Mouse (Mus musculus) lung, postnatal 25 days (tissue): ENCODE data around the gene Fam90a1a.
"Not testable (repeated sequence)": the region's sequence is repeated elsewhere in the genome, so short reads cannot be mapped to it uniquely, and the experiment has no call there.

Experiments
- DNase-seq: peaks from one replicate; pipeline ENCODE4 v3.0.0; 2022; ENCODE audit warnings: low spot score

The Fam90a1a gene

DNA sequence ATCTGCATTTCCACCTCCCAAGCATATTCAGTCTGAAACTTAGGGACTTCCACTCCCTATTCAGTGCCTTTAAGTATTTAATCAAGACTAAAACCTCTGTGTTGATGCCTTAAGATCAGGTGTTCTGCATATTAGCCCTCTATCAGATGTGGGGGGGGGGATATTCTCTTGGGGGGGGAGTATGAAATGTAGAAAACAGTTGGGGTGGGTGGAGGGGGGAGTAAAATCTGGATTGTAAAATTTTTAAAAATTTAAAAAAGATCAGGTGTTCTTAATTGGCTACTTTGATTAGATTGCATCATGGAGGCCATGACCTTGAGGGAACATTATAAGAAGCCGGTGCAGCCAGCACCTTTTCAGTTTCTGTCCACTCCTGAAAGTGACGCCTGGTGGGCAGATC, at the start of gene Fam90a1a:
Fam90a1a (plus strand) TSS at position 301 of the 400 bp plus-strand sequence.
- no peak for DNase-seq

DNA sequence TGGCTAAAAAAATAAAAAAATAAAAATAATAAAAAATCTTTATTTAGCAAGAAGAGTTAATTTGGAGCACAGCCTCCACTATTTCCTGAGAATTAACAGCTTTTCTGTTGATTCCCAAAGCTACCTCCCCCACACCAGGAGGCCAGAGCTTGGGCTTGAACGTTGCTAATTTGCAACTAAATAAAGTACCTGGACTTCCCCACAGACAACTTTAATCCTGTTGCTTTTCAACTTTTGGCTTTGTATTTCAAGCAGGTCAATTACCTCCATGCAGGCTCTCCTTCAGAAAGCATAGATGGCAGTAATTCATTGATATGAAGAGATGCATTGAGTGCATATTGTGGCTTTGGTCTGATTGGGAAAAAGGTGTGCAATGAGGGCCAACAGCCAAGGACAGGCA, 46.6 kb upstream of the Fam90a1a start:
- no peak for DNase-seq

GRCm38 (mm10) chr8:21912554-21912953, 46.0 kb upstream of the Fam90a1a start:
- DNase-seq = no peak

DNA sequence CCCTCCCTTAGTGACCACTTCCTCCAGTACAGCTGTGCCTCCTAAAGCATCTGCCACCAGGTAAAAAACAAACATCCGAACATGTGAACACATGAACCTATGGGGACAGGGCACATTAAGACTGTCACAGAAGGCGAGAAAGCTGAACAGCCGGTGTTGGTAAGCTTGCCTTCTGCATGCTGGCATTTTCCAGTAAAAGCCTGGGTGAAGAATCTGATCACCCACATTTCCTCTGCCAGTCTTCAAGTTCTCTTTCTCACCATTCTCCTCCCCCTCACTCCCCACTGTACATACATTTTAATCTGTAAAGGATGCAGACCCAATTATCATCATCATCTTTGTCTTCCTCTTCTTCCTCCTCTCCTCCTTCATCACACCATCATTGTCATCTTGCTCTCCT, 42.9 kb upstream of the Fam90a1a start:
- no peak for DNase-seq

- DNase-seq = not testable (repeated sequence)
Measured at GRCm38 (mm10) chr8:21930754-21931153, 27.8 kb upstream of the Fam90a1a start.

GRCm38 (mm10) chr8:21932610-21933009, 25.9 kb upstream of the Fam90a1a start, which contains the start of gene Defb15:
Gene Defb15, minus strand, starts transcription at chr8:21932710.
- no peak for DNase-seq

GRCm38 (mm10) chr8:21938052-21938451, 20.5 kb upstream of the Fam90a1a start, which contains the start of gene Defb35:
Gene Defb35, plus strand, starts transcription at chr8:21938352.
- DNase-seq = not testable (repeated sequence)

DNA sequence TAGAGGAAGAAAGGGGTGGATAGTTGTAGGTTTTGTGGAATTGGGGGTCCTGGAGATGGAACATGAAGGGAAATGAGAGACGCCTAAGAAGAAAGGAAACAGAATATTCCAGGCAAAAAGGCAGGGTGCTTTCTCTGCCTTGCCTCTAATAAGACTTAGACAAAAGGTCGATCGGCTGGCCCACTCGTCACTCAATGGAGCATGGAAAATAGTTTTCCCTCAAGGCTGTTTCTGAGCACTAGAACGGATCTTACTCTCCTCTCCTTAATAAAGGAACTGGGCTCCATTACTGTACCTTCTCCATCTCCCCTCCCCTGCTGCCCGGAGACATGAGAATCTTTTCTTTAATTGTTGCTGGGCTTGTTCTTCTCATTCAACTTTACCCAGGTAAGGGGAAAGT, 12.1 kb upstream of the Fam90a1a start, which contains the start of gene Defb13:
Defb13 (plus strand) TSS at position 301 of the 400 bp plus-strand sequence.
- no peak for DNase-seq

DNA sequence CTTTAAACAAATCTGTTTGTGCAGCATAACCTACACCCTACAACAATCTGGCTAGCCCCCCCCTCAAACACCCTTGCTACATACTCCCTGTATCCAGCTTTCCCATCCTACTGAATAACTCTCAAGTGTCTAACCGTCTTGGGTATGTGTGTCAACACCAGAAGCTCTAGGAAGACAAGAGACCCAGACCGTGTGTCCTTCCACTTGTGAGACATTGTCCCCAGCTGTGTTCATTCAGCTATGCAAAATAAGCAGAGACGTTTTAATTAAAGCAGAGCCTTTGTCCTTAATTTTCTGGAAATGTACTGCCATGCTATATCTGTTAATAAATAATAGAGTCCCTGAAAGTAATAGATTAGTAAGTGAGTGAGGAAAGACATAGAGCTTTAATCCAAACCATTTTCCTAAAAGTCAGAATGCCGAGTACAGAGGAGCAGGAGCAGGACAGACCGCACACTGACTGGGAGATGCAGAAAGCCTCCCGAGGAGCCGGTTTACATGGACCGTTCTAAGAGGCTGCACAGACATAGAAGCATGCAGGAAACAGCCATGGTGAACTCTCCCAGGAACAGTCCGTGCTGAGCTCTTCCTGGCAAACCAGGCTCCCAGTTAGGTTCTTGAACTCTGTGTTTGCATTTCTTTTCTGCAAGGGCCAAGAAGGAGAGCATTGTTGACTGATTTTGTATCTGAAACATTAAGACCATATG, 11.1 kb upstream of the Fam90a1a start:
- no peak for DNase-seq

GRCm38 (mm10) chr8:21955321-21955720, 3.2 kb upstream of the Fam90a1a start:
- peak; percentile 1 for DNase-seq

- DNase-seq = no peak
Measured at GRCm38 (mm10) chr8:21956336-21956735, 2.2 kb upstream of the Fam90a1a start.

GRCm38 (mm10) chr8:21966646-21967045, 8.1 kb downstream of the Fam90a1a start:
- no peak for DNase-seq

DNA sequence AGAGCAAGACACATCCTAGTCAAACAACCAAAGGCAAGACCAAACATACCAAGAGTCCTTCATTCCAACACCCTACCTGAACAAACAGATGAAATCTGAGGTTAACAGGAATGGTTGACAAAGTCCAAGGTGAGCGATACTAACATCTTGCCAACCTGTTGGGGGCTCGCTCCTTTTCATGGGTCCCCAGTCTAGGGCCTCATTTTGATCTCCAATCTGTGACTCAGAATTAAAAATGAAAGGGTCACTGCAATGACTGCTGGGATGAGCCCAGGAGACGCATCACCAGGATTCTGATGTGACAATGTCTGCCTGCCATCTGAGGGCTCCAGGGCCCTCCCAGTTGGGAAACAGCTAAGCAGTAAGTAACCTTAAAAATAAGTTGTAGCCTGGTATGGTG, 11.0 kb downstream of the Fam90a1a start, which contains the start of gene Ccdc70:
Ccdc70 (plus strand) TSS at position 301 of the 400 bp plus-strand sequence.
- no peak for DNase-seq

DNA sequence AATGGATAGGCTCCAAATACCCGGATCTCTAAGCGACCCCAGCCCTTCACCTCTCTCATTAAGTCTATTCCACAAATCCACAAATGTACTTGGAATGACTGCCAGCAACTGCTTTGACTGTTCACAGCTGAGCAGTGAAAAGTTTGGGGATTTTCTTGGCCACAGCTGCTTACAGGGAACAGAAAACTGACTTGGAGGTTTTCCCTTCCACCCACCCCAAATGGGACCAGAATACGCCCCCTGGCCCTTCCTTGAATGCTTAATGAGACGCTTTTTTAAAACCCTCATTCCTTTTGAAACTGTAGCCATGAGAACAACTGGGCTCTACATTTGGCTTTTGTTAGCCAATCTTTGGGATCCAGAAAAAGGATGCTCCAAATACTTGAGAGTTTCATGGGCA, 19.7 kb downstream of the Fam90a1a start:
- DNase-seq = no peak

- no peak for DNase-seq
Measured at GRCm38 (mm10) chr8:21981664-21982337, 23.3 kb downstream of the Fam90a1a start.

DNA sequence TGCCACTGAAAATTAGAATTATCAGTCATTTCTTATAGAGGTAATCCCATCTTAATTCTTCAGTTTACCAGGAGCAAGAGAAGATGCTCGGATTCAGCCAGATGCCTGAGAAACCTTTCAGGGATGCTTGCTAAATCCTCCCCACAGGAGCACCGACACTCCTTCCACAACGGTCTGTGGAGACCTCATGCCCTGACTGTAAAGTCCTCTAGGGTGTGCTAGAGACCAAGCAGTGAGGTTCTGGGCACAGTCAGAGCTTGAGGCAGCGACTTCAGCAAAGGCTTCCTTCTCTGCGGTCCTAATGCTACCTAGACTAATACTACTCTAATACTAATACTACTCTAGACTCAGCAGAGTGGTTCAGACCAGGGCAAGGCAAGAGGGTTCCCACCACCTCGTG, 33.7 kb downstream of the Fam90a1a start:
- DNase-seq = peak; percentile 12

DNA sequence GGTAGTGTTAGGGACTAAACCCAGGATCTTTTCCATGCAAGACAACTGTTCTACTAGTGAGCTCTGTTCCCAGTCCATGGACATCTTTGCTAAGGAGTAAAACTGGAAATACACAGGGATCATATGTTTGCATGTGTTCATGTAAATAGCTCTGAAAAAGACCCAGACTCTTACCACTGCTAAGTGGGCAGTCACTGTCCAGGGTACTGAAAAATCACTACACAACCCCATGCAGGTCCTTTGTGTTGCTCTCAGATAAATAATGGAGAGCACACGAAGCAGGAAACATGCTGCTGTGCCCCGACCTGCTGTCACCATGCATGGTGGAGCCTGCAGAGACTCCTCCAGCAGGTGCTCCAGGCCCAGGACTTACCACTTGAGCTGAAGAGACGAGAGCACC, 36.7 kb downstream of the Fam90a1a start:
- no peak for DNase-seq

DNA sequence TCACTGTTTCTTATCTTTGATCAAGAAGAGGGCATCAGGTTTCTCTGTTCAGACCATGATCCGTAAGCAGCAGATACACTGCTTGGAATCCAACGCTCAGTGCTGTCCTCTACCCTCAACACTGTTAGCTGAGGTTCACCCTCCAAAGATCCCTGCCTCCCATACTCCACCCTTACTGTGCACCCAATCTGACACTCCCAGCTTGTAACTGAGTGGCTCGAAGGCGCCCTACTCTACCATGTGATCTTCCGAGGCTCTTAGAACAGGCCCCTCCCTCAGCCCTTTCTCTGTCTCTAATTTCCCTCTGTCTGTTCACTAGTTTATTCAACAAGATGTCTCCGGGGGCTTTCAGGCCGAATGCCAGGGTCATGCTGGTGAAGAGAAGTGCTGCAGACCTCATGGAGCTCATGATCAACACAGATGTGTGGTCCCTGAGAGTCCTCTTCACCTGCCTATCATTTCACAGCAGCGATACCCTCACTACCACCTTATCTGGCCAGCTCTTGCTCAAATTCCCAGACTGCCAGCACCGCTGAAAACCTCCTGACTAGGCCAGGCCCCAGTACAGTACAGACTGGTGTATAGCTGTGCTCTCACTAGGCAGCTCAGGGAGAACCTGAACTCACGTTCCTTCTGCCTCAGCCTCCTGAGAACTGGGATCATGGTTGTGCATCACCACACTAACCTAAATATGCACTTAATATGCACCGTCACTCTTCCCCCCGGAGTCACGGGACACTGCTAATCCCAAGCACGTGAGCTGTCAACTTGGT, 46.4 kb downstream of the Fam90a1a start:
- DNase-seq = no peak

- DNase-seq = no peak
Measured at GRCm38 (mm10) chr8:22006423-22006822, 47.9 kb downstream of the Fam90a1a start.

GRCm38 (mm10) chr8:22009403-22009802, 50.9 kb downstream of the Fam90a1a start:
- DNase-seq = no peak

- no peak for DNase-seq
Measured at GRCm38 (mm10) chr8:22013034-22013707, 54.7 kb downstream of the Fam90a1a start.
